Mouse (Mus musculus): ENCODE data around the gene Tex10. TPM values are rescaled to one million over a fixed set of nuclear protein-coding genes. Genes with fewer than 3 reads are reported as not detected.

Tex10 gene
- polyA plus RNA-seq, 1 experiment from 2014 or later: 54.9 TPM

- Histone ChIP-seq H3K9me3 (no peaks in the 10 kb centered on the region), H3K27ac (replicated peaks) (no peak overlapping the region), H3K9ac (replicated peaks) (no peak overlapping the region), H3K4me2 (replicated peaks) (no peak overlapping the region), H3K4me1 (no peaks in the 10 kb centered on the region), H3K27me3 (no peaks in the 10 kb centered on the region), H3K36me3 (peaks cover 6% of the 10 kb centered on the region; the same call in 1 of the 2 replicates), H3K4me3 (no peak overlapping the region)
- WGBS: 98% methylated on average over 3 of the region's 3 CpGs
- ATAC-seq (ENCODE audit: low FRiP score, low read depth): no peak
These were observed 76.3 kb downstream of the Tex10 start for GRCm38 (mm10) chr4:48396949-48397348.

- Histone ChIP-seq H3K9ac (replicated peaks) (no peak overlapping the region), H3K27ac (replicated peaks) (no peak overlapping the region), H3K4me2 (replicated peaks) (no peak overlapping the region), H3K27me3 (no peaks in the 10 kb centered on the region), H3K9me3 (no peaks in the 10 kb centered on the region), H3K4me3 (no peak overlapping the region), H3K4me1 (no peaks in the 10 kb centered on the region), H3K36me3 (no peaks in the 10 kb centered on the region)
- 82% methylated on average over 5 of the region's 5 CpGs for WGBS
- no peak for ATAC-seq (ENCODE audit: low FRiP score, low read depth)
These were observed 90.8 kb downstream of the Tex10 start for GRCm38 (mm10) chr4:48382506-48382905.

- no peaks in the 10 kb centered on the region for H3K27me3 ChIP-seq
- H3K4me2 ChIP-seq (replicated peaks): no peak overlapping the region
- no peaks in the 10 kb centered on the region for H3K36me3 ChIP-seq
- H3K4me1 ChIP-seq: no peaks in the 10 kb centered on the region
- 0% methylated on average over 2 of the region's 2 CpGs for whole genome bisulfite sequencing
- H3K9ac ChIP-seq (replicated peaks): no peak overlapping the region
- no peak overlapping the region for H3K4me3 ChIP-seq
- no peak overlapping the region for H3K27ac ChIP-seq (replicated peaks)
- H3K9me3 ChIP-seq: no peaks in the 10 kb centered on the region
- ATAC-seq (ENCODE audit: low FRiP score, low read depth): no peak
These were observed 92.3 kb downstream of the Tex10 start for GRCm38 (mm10) chr4:48380940-48381339.

Other genes starting within 250 kb of the Tex10 start
- gene Erp44, start 193.9 kb downstream of the Tex10 start, polyA plus RNA-seq (2016; fragmentation: Nextera tagmentation; extraction: Ambion mirVana): 70.7 and 70.9 TPM in 2 replicates
- 10.5 and 10.8 TPM in 2 replicates for gene Invs, start 193.7 kb downstream of the Tex10 start, polyA plus RNA-seq (2016; fragmentation: Nextera tagmentation; extraction: Ambion mirVana)
- gene Msantd3, start 66.5 kb upstream of the Tex10 start, polyA plus RNA-seq (2016; fragmentation: Nextera tagmentation; extraction: Ambion mirVana): 65.5 and 68.0 TPM in 2 replicates
- 268 and 311 TPM in 2 replicates for gene Tmeff1, start 111.7 kb upstream of the Tex10 start, polyA plus RNA-seq (2016; fragmentation: Nextera tagmentation; extraction: Ambion mirVana)
- gene Cavin4, start 190.1 kb upstream of the Tex10 start, polyA plus RNA-seq (2016; fragmentation: Nextera tagmentation; extraction: Ambion mirVana): 2.4 and 3.3 TPM in 2 replicates